Mouse (Mus musculus) left cerebral cortex, postnatal 36 days (tissue): ENCODE results near the gene Shmt2. TPM values are rescaled to one million over a fixed set of nuclear protein-coding genes. Genes with fewer than 3 reads are reported as not detected.
A peak's percentile ranks its signal among the peaks of the same experiment; 100 is the strongest.

Experiments
- DNase-seq, 2 experiments: peaks; one replicate each; pipeline ENCODE4 v3.0.0; 2021 to 2022; ENCODE audit warnings: low spot score in 2 of 2, mixed read lengths in 1 of 2
- intact Hi-C: fragments of 180-260 bp; cut with DNase I; formaldehyde crosslinking; loops from one replicate; pipeline ENCODE4 v1.15.1; 2025
- total RNA-seq, 2 experiments: library from RNA; stranded (reverse); gene quantifications; 2 replicates each; pipeline ENCODE4 v1.2.3; 2021

Gene Shmt2
- total RNA-seq, 2 experiments from 2014 or later, result 22.8 to 29.9 TPM

DNA sequence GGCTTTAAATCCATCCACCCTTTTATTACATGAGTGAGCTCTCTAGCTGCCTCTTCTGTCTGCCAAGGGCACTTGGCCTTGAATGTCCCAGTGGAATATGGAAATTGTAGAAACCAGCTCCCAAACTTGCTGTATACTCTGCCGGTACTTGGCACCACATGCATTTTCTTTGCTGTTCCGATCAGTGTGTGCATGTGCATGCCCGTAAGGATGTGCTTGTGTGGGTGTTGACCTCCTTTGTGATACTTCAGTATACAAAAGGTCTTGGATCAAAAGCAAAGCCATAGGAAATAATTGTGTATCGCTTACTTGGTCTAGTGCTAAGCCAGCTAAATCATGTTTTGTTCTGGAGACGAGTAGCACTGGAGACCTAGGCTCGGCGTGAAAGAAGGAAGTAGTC is 33.4 kb downstream of the Shmt2 start:
- no peak for DNase-seq
- intact Hi-C loops, result no loop called here

DNA sequence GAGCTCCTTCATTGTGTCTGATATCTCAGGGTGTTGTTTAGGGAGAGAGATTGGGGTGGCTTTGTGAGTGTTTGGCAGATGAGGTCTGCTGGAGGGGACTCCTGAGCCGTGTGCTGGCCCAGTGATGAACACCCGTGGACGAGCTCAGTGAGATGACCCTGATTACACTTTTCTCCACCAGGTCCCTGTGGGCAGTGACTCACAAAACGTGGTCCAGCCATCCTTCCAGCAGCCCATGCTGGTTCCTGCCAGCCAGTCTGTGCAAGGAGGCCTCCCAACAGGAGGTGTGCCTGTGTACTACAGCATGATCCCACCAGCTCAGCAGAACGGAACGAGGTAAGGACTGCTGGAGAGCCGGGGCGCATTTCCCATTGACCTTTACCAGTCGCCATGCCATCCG is 37.0 kb downstream of the Shmt2 start:
- no peak for DNase-seq
- intact Hi-C loops, result no loop called here

- intact Hi-C loops, result no loop called here
- DNase-seq, result peak; percentile 66 to 75
Observed at GRCm38 (mm10) chr10:127480833-127481813, 41.1 kb downstream of the Shmt2 start.

DNA sequence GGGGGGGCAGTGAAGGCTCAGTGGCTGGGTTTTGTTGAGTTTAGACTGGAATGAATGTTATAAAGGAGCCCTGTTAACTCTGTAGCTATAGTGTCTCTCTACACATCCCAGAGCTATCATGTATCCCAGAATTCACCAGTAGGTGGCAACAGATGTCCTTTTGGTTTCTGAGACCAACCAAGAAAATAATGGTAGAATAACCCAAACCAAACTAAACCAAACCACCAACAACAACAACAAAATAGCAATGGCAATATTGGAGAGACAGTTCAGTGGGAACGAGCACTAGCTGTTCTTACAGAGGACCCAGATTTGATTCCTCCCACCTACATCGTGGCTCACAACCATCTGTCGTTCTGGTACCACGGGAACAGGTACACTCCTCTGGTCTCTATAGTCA is 43.1 kb downstream of the Shmt2 start:
- DNase-seq, result no peak
- intact Hi-C loops, result no loop called here

- intact Hi-C loops, result no loop called here
- no peak for DNase-seq
Observed at GRCm38 (mm10) chr10:127477301-127477700, 44.9 kb downstream of the Shmt2 start.

DNA sequence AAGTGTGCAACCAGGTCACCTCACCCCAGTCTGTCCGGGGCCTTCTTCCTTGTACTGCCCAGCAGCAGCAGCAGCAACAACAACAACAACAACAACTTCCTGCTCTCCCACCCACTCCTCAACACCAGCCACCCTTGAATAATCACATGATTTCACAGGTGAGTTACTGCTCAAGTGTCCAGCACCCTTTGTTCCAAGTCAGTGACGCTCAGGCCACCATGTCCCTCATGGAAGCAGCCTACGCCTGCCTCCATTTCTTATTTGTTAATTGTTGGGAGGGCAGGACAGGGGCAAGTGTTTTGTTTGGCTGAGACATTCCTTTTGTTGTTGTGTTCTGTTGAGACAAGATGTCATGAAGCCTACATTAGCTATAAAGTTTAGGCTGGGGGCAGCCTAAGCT is 45.7 kb downstream of the Shmt2 start:
- DNase-seq, result no peak
- intact Hi-C loops, result no loop called here

- DNase-seq, result no peak
- intact Hi-C loops, result no loop called here
Observed at GRCm38 (mm10) chr10:127475175-127475574, 47.1 kb downstream of the Shmt2 start.

DNA sequence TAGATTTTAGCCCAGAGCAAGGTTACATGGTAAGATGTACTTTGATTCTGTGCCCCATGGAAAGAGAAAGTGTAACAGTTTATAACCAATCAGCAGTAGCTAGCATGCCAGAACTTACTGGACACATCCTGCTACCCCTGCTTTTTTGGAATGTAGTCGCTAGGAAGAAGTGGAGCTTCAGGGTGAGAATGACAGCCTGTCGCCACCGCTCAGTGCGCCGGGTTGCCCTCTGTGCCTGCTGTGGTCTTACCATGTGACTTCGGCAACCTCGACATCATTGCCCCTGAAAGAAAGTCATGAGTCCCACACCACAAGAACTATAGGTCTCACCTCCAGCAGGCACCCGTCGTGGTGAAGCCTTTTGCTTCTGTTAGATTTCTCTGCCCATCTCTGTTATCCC is 49.5 kb downstream of the Shmt2 start:
- DNase-seq, result no peak
- intact Hi-C loops, result no loop called here

- no peak for DNase-seq
- intact Hi-C loops, result no loop called here
Observed at GRCm38 (mm10) chr10:127471281-127471988, 50.8 kb downstream of the Shmt2 start.

Other genes with a start within 250 kb of the Shmt2 start
- 10 to 100 TPM; 32.9 to 54.4 TPM for gene Mbd6, start 233.4 kb downstream of the Shmt2 start, total RNA-seq
- gene Mars, start 210.7 kb downstream of the Shmt2 start, total RNA-seq, result 10 to 100 TPM; 54.9 to 60.1 TPM
- gene Arhgap9, start 200.5 kb downstream of the Shmt2 start, total RNA-seq, result 1 to 10 TPM in 1 of 2 experiments, under 1 TPM in 1; 0.94 to 1.1 TPM
- gene Gli1, start 180.5 kb downstream of the Shmt2 start, total RNA-seq, result 1 to 10 TPM; 1.9 to 2.9 TPM
- under 1 TPM; 0.15 to 0.20 TPM for gene Inhbe, start 168.0 kb downstream of the Shmt2 start, total RNA-seq
- not detected for gene Inhbc, start 152.0 kb downstream of the Shmt2 start, total RNA-seq
- gene R3hdm2, start 142.1 kb downstream of the Shmt2 start, total RNA-seq, result 100 to 1,000 TPM; 348 to 365 TPM
- gene Stac3, start 20.8 kb downstream of the Shmt2 start, total RNA-seq, result 1 to 10 TPM; 1.7 to 2.9 TPM
- gene Ndufa4l2, start 7.5 kb downstream of the Shmt2 start, total RNA-seq, result 1 to 10 TPM; 2.1 to 4.9 TPM
- gene Nxph4, start 12.1 kb upstream of the Shmt2 start, total RNA-seq, result 1 to 10 TPM; 6.0 to 7.6 TPM
- gene Lrp1, start 98.7 kb upstream of the Shmt2 start, total RNA-seq, result 100 to 1,000 TPM; 285 to 320 TPM
- 10 to 100 TPM in 1 of 2 experiments, 1 to 10 TPM in 1; 9.0 to 12.7 TPM for gene Stat6, start 120.5 kb upstream of the Shmt2 start, total RNA-seq
- 1 to 10 TPM; 3.5 to 3.9 TPM for gene Nemp1, start 144.5 kb upstream of the Shmt2 start, total RNA-seq
- gene Nab2, start 146.1 kb upstream of the Shmt2 start, total RNA-seq, result 10 to 100 TPM; 39.7 to 40.5 TPM
- gene Myo1a, start 182.7 kb upstream of the Shmt2 start, total RNA-seq, result under 1 TPM; 0.49 to 0.59 TPM
- gene Tac2, start 202.0 kb upstream of the Shmt2 start, total RNA-seq, result 10 to 100 TPM; 15.5 to 17.5 TPM
- 1 to 10 TPM; 8.8 to 9.6 TPM for gene Zbtb39, start 217.1 kb upstream of the Shmt2 start, total RNA-seq
- gene Gpr182, start 229.3 kb upstream of the Shmt2 start, total RNA-seq, result 1 to 10 TPM; 1.5 to 1.6 TPM
- under 1 TPM; 0.15 to 0.36 TPM for gene Rdh1, start 237.3 kb upstream of the Shmt2 start, total RNA-seq
- under 1 TPM; 0.57 to 0.66 TPM for gene Rdh16f1, start 237.3 kb upstream of the Shmt2 start, total RNA-seq